Mouse (Mus musculus): ENCODE measurements around the gene Fsd2. TPM values are rescaled to one million over a fixed set of nuclear protein-coding genes. Genes with fewer than 3 reads are reported as not detected.

The Fsd2 gene
- 0.10 and 0.29 TPM in 2 replicates for polyA plus RNA-seq (2015; fragmentation: Nextera tagmentation; extraction: Ambion mirVana)

- 76% methylated on average over 9 of the region's 9 CpGs for WGBS
These were observed at the start of gene Fsd2 for GRCm38 (mm10) chr7:81566892-81567291. TSS of gene Fsd2 (minus strand) at chr7:81566944.

GRCm38 (mm10) chr7:81615031-81615430 is 48.3 kb upstream of the Fsd2 start:
- Histone ChIP-seq H3K9ac (no peak overlapping the region), H3K4me3 (no peak overlapping the region), H3K36me3 (peaks cover 17% of the 10 kb centered on the region), H3K4me1 (replicated peaks) (no peaks in the 10 kb centered on the region), H3K9me3 (no peaks in the 10 kb centered on the region), H3K27me3 (no peaks in the 10 kb centered on the region), H3K27ac (replicated peaks) (no peak overlapping the region), H3K4me2 (no peak overlapping the region)
- 72% methylated on average over 9 of the region's 9 CpGs for WGBS
- ATAC-seq (ENCODE audit: low read depth) = no peak

More at GRCm38 (mm10) chr7:81566892-81567291, at the start of gene Fsd2:
- no peak for ATAC-seq (ENCODE audit: low read depth)
- Histone ChIP-seq H3K9ac (no peak within 1 kb of the TSS), H3K27me3 (no peaks in the 10 kb centered on the region), H3K36me3 (no peaks in the 10 kb centered on the region), H3K27ac (replicated peaks) (no peak within 1 kb of the TSS), H3K4me3 (no peak within 1 kb of the TSS), H3K4me1 (replicated peaks) (peaks cover under 1% of the 10 kb centered on the region), H3K4me2 (no peak within 1 kb of the TSS), H3K9me3 (no peaks in the 10 kb centered on the region)

- Histone ChIP-seq H3K36me3 (peaks cover 27% of the 10 kb centered on the region), H3K9ac (no peak overlapping the region), H3K9me3 (no peaks in the 10 kb centered on the region), H3K4me3 (no peak overlapping the region), H3K4me2 (no peak overlapping the region), H3K4me1 (replicated peaks) (no peaks in the 10 kb centered on the region), H3K27me3 (no peaks in the 10 kb centered on the region), H3K27ac (replicated peaks) (no peak overlapping the region)
- ATAC-seq (ENCODE audit: low read depth) = no peak
- WGBS = 89% methylated on average over 13 of the region's 13 CpGs
These were observed 46.3 kb upstream of the Fsd2 start for GRCm38 (mm10) chr7:81612856-81613635.

GRCm38 (mm10) chr7:81610125-81610524 is 43.4 kb upstream of the Fsd2 start:
- 66% methylated on average over 18 of the region's 18 CpGs for WGBS
- Histone ChIP-seq H3K4me3 (no peak overlapping the region), H3K4me1 (replicated peaks) (no peaks in the 10 kb centered on the region), H3K27me3 (no peaks in the 10 kb centered on the region), H3K4me2 (no peak overlapping the region), H3K27ac (replicated peaks) (no peak overlapping the region), H3K9me3 (no peaks in the 10 kb centered on the region), H3K9ac (no peak overlapping the region), H3K36me3 (peaks cover 27% of the 10 kb centered on the region)
- ATAC-seq (ENCODE audit: low read depth) = no peak

GRCm38 (mm10) chr7:81606452-81606851 is 39.7 kb upstream of the Fsd2 start:
- Histone ChIP-seq H3K9me3 (no peaks in the 10 kb centered on the region), H3K9ac (no peak overlapping the region), H3K36me3 (peaks cover 22% of the 10 kb centered on the region), H3K27ac (replicated peaks) (no peak overlapping the region), H3K27me3 (no peaks in the 10 kb centered on the region), H3K4me2 (no peak overlapping the region), H3K4me3 (no peak overlapping the region), H3K4me1 (replicated peaks) (no peaks in the 10 kb centered on the region)
- no peak for ATAC-seq (ENCODE audit: low read depth)
- WGBS = 57% methylated on average over 5 of the region's 5 CpGs

GRCm38 (mm10) chr7:81605489-81605888 is 38.7 kb upstream of the Fsd2 start:
- Histone ChIP-seq H3K27me3 (no peaks in the 10 kb centered on the region), H3K4me3 (no peak overlapping the region), H3K9me3 (no peaks in the 10 kb centered on the region), H3K4me1 (replicated peaks) (no peaks in the 10 kb centered on the region), H3K9ac (no peak overlapping the region), H3K4me2 (no peak overlapping the region), H3K27ac (replicated peaks) (no peak overlapping the region), H3K36me3 (peaks cover 14% of the 10 kb centered on the region; the same call in 1 of the 2 replicates)
- 72% methylated on average over 4 of the region's 4 CpGs for WGBS
- no peak for ATAC-seq (ENCODE audit: low read depth)

- no peaks in the 10 kb centered on the region for H3K27me3 ChIP-seq
- no peak overlapping the region for H3K9ac ChIP-seq
- H3K4me1 ChIP-seq (replicated peaks) = no peaks in the 10 kb centered on the region
- H3K4me3 ChIP-seq = no peak overlapping the region
- H3K27ac ChIP-seq (replicated peaks) = no peak overlapping the region
- no peaks in the 10 kb centered on the region for H3K9me3 ChIP-seq
- WGBS = 84% methylated on average over 5 of the region's 5 CpGs
- H3K36me3 ChIP-seq = peaks cover 10% of the 10 kb centered on the region; the same call in 1 of the 2 replicates
- no peak overlapping the region for H3K4me2 ChIP-seq
- ATAC-seq (ENCODE audit: low read depth) = no peak
These were observed 38.2 kb upstream of the Fsd2 start for GRCm38 (mm10) chr7:81604991-81605390.

- peaks cover 42% of the 10 kb centered on the region for H3K36me3 ChIP-seq
- H3K4me2 ChIP-seq = no peak overlapping the region
- no peaks in the 10 kb centered on the region for H3K4me1 ChIP-seq (replicated peaks)
- no peaks in the 10 kb centered on the region for H3K9me3 ChIP-seq
- H3K27ac ChIP-seq (replicated peaks) = no peak overlapping the region
- no peaks in the 10 kb centered on the region for H3K27me3 ChIP-seq
- H3K9ac ChIP-seq = no peak overlapping the region
- ATAC-seq (ENCODE audit: low read depth) = no peak
- 87% methylated on average over 8 of the region's 8 CpGs for WGBS
- H3K4me3 ChIP-seq = no peak overlapping the region
These were observed 32.9 kb upstream of the Fsd2 start for GRCm38 (mm10) chr7:81599379-81600280.

GRCm38 (mm10) chr7:81597660-81598059 is 30.9 kb upstream of the Fsd2 start:
- no peaks in the 10 kb centered on the region for H3K9me3 ChIP-seq

GRCm38 (mm10) chr7:81596086-81596485 is 29.3 kb upstream of the Fsd2 start:
- WGBS = 93% methylated on average over 6 of the region's 6 CpGs
- peaks cover 77% of the 10 kb centered on the region for H3K36me3 ChIP-seq
- H3K27me3 ChIP-seq = no peaks in the 10 kb centered on the region
- H3K4me2 ChIP-seq = no peak overlapping the region
- H3K27ac ChIP-seq (replicated peaks) = no peak overlapping the region
- ATAC-seq (ENCODE audit: low read depth) = no peak
- no peaks in the 10 kb centered on the region for H3K9me3 ChIP-seq
- H3K4me1 ChIP-seq (replicated peaks) = no peaks in the 10 kb centered on the region
- no peak overlapping the region for H3K4me3 ChIP-seq
- no peak overlapping the region for H3K9ac ChIP-seq

More at GRCm38 (mm10) chr7:81597660-81598059, 30.9 kb upstream of the Fsd2 start:
- ATAC-seq (ENCODE audit: low read depth) = no peak
- Histone ChIP-seq H3K27ac (replicated peaks) (no peak overlapping the region), H3K4me1 (replicated peaks) (no peaks in the 10 kb centered on the region), H3K4me3 (no peak overlapping the region), H3K27me3 (no peaks in the 10 kb centered on the region), H3K36me3 (peaks cover 61% of the 10 kb centered on the region), H3K9ac (no peak overlapping the region), H3K4me2 (no peak overlapping the region)
- 89% methylated on average over 1 of the region's 1 CpGs for WGBS

GRCm38 (mm10) chr7:81595056-81595455 is 28.3 kb upstream of the Fsd2 start:
- WGBS = 90% methylated on average over 5 of the region's 5 CpGs
- H3K36me3 ChIP-seq = peaks cover 87% of the 10 kb centered on the region

GRCm38 (mm10) chr7:81593387-81593786 is 26.6 kb upstream of the Fsd2 start:
- Histone ChIP-seq H3K4me2 (no peak overlapping the region), H3K36me3 (peaks cover 93% of the 10 kb centered on the region), H3K27me3 (no peaks in the 10 kb centered on the region), H3K9ac (no peak overlapping the region), H3K4me3 (no peak overlapping the region), H3K9me3 (no peaks in the 10 kb centered on the region), H3K27ac (replicated peaks) (no peak overlapping the region), H3K4me1 (replicated peaks) (no peaks in the 10 kb centered on the region)
- WGBS = 94% methylated on average over 8 of the region's 8 CpGs
- ATAC-seq (ENCODE audit: low read depth) = no peak

More at GRCm38 (mm10) chr7:81595056-81595455, 28.3 kb upstream of the Fsd2 start:
- no peak overlapping the region for H3K9ac ChIP-seq
- H3K4me1 ChIP-seq (replicated peaks) = no peaks in the 10 kb centered on the region
- no peak overlapping the region for H3K4me3 ChIP-seq
- H3K4me2 ChIP-seq = no peak overlapping the region
- no peak for ATAC-seq (ENCODE audit: low read depth)
- H3K27me3 ChIP-seq = no peaks in the 10 kb centered on the region
- H3K27ac ChIP-seq (replicated peaks) = no peak overlapping the region
- H3K9me3 ChIP-seq = no peaks in the 10 kb centered on the region
